Mouse (Mus musculus) hindbrain, embryonic 10.5 days (tissue): ENCODE results near the gene Nbr1. TPM values are rescaled to one million over a fixed set of nuclear protein-coding genes. Genes with fewer than 3 reads are reported as not detected.
A peak's percentile ranks its signal among the peaks of the same experiment; 100 is the strongest.

ENCODE experiments used
- DNase-seq: peaks from one replicate; pipeline ENCODE4 v3.0.0-alpha.2; 2017; ENCODE audit warnings: low spot score
- H3K27ac ChIP-seq: fragments of 300-500 bp; sonication (generic); 2 replicates; pipeline ENCODE4 v1.5.1; 2016; ENCODE audit warnings: mild to moderate bottlenecking, moderate library complexity
- H3K27me3 ChIP-seq: fragments of 300-500 bp; sonication (generic); 2 replicates; pipeline ENCODE4 v1.6.1; 2016; ENCODE audit warnings: mild to moderate bottlenecking; ENCODE audit not compliant: poor library complexity, insufficient read depth, severe bottlenecking
- H3K36me3 ChIP-seq: fragments of 300-500 bp; sonication (generic); 2 replicates; pipeline ENCODE4 v1.6.1; 2016; ENCODE audit warnings: mild to moderate bottlenecking, moderate library complexity
- H3K4me1 ChIP-seq: fragments of 300-500 bp; sonication (generic); replicated peaks from 2 replicates; pipeline ENCODE4 v1.6.1; 2016; ENCODE audit warnings: mild to moderate bottlenecking
- H3K4me3 ChIP-seq: fragments of 300-500 bp; sonication (generic); 2 replicates; pipeline ENCODE4 v1.5.1; 2016; ENCODE audit warnings: mild to moderate bottlenecking, moderate library complexity
- H3K9me3 ChIP-seq: fragments of 300-500 bp; sonication (generic); 2 replicates; pipeline ENCODE4 v1.6.1; 2016; ENCODE audit warnings: mild to moderate bottlenecking, moderate library complexity
- WGBS: fragments of 180-500 bp; shearing (Covaris S2); methylation state at CpG from one replicate; pipeline ENCODE4 v1.1.7; 2016; 5-methylcytosine and 5-hydroxymethylcytosine counted together
- polyA plus RNA-seq: library from polyadenylated mRNA; unstranded; fragments of >200 nt; fragmentation: Nextera tagmentation; extraction: Ambion mirVana; gene quantifications from 2 replicates; pipeline ENCODE4 v1.2.1, GENCODE M21; 2016

Nbr1 gene
- polyA plus RNA-seq = 71.0 and 81.8 TPM in 2 replicates

DNA sequence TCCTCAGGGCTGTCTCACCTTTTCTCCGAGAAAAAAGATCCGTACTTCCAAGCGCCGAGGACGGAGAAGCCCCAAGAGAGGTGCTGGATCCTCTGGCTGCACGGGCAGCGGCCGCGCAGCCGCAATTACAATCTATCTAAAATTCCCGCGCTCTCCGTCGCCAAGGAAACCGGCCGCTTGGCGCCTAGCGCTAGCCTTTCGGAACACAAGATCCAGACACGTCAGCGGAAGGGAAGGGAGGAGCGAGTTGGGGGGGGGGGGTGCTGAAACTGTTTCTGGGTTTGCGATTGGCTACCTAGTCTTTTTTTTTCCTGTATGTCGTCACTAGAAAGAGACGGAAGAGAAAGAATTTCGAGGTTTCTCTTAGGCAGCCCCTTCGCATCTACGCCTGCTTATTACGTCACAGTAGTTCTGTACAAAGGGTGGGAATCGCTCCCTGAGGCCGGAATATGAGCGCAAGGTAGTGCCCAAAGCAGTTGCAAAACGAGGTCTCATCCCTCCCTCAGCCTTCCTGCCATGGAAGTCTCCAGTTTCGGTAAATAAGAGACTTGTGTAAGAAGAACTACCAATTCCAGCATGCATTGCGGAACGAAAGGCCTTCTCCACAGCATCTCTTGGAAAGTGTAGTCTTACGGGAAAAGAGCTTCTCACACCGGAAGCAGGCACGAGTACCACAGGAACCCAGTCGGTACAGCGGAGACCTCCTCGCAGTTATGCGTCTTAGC, at the start of gene Nbr1, which contains the start of gene Brca1:
Gene Nbr1 (plus strand): TSS at position 399 of the 725 bp plus-strand sequence.
Gene Brca1 (minus strand): TSS at position 205 of the 725 bp plus-strand sequence.
- DNase-seq = peak; percentile 98
- no peaks in the 10 kb centered on the region for H3K9me3 ChIP-seq
- H3K36me3 ChIP-seq = peaks cover 47% of the 10 kb centered on the region
- no peaks in the 10 kb centered on the region for H3K27me3 ChIP-seq
- peaks cover 27% of the 10 kb centered on the region for H3K4me1 ChIP-seq
- H3K4me3 ChIP-seq = peak within 1 kb of the TSS; percentile 85
- under 1% methylated on average over 43 of the region's 43 CpGs for WGBS
- peak within 1 kb of the TSS; percentile 98 for H3K27ac ChIP-seq

DNA sequence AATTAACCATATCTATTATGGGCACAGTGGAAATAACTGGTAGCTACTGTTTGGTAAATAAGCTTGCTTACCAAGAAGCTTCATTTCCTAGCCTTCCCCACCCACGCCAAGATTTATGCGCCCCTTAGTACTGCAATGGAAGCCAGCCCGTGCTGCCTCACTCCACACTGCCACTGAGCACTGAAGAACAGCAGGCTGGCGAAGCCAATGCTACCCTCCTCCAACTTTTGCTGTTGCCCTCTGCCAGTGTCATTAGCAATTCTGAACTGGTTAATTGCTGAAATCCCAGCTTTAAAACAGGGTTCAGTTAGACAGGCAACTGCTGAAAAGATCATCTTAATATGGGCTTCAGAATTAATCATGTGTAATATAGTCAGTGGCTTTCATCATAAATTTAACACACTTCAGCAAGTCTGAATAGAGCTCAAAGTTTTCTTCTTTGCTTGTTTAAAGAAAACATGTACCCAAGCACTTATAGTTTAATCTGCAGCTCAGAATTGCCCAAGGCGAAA, 45.6 kb upstream of the Nbr1 start:
- peaks cover 99% of the 10 kb centered on the region for H3K36me3 ChIP-seq
- H3K4me3 ChIP-seq = no peak overlapping the region
- H3K27me3 ChIP-seq = no peaks in the 10 kb centered on the region
- 90% methylated on average over 5 of the region's 5 CpGs for WGBS
- no peaks in the 10 kb centered on the region for H3K9me3 ChIP-seq
- DNase-seq = no peak
- H3K4me1 ChIP-seq = no peaks in the 10 kb centered on the region
- no peak overlapping the region for H3K27ac ChIP-seq

DNA sequence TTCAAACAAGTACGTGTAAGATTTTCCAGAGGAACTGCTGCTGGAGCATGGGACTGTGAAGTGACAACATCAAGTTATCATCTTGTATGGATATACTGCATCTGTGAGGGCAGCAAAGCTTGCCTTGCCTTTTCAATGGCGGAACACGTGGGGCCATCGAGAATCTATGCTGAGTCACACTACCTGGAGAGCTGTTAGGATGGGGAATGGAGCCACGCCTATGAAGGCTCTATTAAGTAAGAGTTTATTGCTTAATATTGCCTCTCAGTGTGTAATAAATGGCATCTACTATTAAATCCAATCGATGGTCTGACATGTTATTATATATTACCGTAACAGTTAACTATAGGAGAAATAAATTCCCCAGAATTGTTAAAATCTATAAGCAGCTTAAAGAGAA, 44.9 kb upstream of the Nbr1 start:
- no peaks in the 10 kb centered on the region for H3K27me3 ChIP-seq
- WGBS = 93% methylated on average over 7 of the region's 7 CpGs
- no peak overlapping the region for H3K27ac ChIP-seq
- DNase-seq = no peak
- H3K4me1 ChIP-seq = no peaks in the 10 kb centered on the region
- no peaks in the 10 kb centered on the region for H3K9me3 ChIP-seq
- H3K36me3 ChIP-seq = peaks cover 99% of the 10 kb centered on the region
- no peak overlapping the region for H3K4me3 ChIP-seq

DNA sequence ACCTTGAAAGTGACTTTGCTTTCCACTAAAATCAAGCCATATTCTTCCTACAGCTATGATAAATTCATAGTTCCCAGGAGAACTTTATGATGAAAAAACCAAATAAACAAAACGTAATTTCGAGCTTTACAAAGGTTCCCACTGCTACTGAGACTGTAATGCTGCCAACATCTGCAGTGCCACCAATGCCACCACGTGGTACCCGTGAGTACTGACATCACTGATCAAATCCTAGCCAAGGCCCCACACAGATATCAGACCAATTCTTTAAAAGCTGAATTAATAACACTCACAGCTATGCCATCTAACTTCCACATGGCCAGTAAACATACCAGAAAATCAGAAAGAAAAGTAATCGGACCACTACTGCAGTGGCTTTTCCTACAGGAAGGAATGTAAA, 33.0 kb upstream of the Nbr1 start:
- H3K36me3 ChIP-seq = peaks cover 75% of the 10 kb centered on the region
- WGBS = 89% methylated on average over 5 of the region's 5 CpGs
- peaks cover 3% of the 10 kb centered on the region for H3K9me3 ChIP-seq

DNA sequence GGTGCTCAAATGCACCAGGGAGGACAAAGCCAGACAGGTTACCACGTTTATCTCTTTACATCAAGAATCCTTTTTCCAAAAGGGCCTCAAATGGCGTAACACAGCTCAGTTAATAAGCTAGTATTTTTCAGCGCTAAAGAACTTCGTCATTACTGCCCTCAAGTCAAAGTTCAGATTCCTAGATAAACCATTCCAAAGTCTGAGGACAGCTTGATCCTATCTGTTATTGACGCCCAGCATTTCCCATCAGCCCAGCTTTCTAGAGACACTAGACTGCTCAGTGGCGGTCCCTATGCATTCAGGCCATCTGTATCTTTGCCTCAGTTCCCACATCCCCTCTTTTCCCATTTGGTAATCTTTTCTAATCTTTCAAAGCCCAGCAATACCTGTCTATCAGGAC, 32.6 kb upstream of the Nbr1 start:
- H3K27ac ChIP-seq = no peak overlapping the region
- no peaks in the 10 kb centered on the region for H3K4me1 ChIP-seq
- DNase-seq = no peak
- H3K27me3 ChIP-seq = no peaks in the 10 kb centered on the region
- H3K4me3 ChIP-seq = no peak overlapping the region
- 90% methylated on average over 6 of the region's 6 CpGs for WGBS
- peaks cover 75% of the 10 kb centered on the region for H3K36me3 ChIP-seq
- H3K9me3 ChIP-seq = no peaks in the 10 kb centered on the region

More for the DNA sequence above, 33.0 kb upstream of the Nbr1 start:
- no peak overlapping the region for H3K4me3 ChIP-seq
- H3K27ac ChIP-seq = no peak overlapping the region
- H3K27me3 ChIP-seq = no peaks in the 10 kb centered on the region
- DNase-seq = no peak
- H3K4me1 ChIP-seq = no peaks in the 10 kb centered on the region

DNA sequence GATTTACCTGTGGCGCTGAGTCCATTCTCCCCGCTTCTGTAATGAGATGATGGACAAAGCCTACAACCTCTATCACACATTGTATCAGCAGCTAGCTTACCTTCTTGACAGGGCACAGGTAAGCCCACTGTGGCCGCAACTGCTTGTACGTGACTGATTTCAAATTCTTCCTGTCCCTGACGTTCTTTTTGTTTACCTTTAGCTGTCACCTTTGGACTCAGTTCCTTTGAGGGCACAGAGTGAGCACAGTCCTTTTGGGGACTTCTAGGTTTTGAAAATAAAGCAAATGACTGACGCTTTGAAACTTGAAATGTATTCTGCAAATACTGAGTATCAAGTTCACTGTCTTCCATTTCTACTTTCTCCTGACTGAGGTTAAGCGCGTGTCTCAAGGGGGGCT, 27.5 kb upstream of the Nbr1 start:
- WGBS = 93% methylated on average over 8 of the region's 8 CpGs
- no peaks in the 10 kb centered on the region for H3K27me3 ChIP-seq

DNA sequence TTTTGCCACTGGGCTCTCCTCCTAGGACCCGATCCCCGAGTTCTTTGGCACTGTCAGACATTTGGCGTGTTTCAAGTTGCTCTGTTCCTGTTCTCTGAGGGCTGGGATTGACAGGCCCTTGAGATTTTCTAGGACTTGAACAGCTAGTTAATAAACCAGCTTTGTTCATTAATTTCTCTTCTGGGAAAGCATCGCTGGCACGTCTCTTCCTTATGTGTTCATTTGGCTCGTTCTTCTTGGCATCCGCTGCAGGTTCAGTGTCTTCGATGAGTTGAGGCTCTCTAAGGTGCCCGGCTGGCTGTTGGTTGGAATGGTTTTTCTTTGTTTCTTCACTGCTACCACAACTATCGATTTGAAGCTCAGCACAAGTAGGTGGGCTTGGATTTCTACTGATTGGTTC, 26.9 kb upstream of the Nbr1 start:
- no peak for DNase-seq
- no peak overlapping the region for H3K4me3 ChIP-seq
- no peak overlapping the region for H3K27ac ChIP-seq
- 93% methylated on average over 10 of the region's 10 CpGs for WGBS
- no peaks in the 10 kb centered on the region for H3K4me1 ChIP-seq
- H3K36me3 ChIP-seq = peaks cover 78% of the 10 kb centered on the region
- H3K27me3 ChIP-seq = no peaks in the 10 kb centered on the region
- no peaks in the 10 kb centered on the region for H3K9me3 ChIP-seq

More for the DNA sequence above, 27.5 kb upstream of the Nbr1 start:
- Histone ChIP-seq H3K27ac (no peak overlapping the region), H3K36me3 (peaks cover 82% of the 10 kb centered on the region), H3K4me1 (no peaks in the 10 kb centered on the region), H3K4me3 (no peak overlapping the region), H3K9me3 (no peaks in the 10 kb centered on the region)
- no peak for DNase-seq

DNA sequence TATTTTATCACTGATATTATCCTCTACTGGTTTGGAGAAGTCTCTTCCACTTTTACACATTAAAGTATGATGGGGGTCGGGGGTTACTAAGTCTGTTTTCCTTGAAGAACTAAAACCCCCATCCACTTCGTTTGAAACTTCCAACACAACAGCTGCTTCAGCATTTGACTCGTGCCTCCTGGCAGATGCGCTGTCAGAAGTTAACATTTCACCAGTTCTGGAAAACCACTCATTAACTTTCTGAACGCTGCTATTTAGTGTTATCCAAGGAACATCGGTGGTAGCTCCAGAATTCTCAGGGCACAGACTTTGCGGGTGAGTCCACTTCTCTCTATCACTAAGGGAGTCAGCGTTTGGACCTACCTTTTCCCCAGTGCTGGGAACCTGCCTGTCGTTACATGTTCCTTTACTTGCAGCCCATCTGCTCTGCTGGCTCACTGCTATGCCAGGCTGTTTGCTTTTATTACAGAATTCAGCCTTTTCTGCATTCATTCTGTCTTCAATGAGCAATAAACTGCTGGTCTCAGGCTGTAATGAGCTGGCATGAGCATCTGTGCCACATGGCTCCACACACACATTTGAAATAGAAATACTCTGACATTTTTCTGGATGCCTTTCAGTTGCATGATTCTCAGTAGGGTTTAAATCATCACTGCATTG, 25.9 kb upstream of the Nbr1 start:
- H3K4me1 ChIP-seq = no peaks in the 10 kb centered on the region
- peaks cover 88% of the 10 kb centered on the region for H3K36me3 ChIP-seq
- no peaks in the 10 kb centered on the region for H3K27me3 ChIP-seq
- H3K4me3 ChIP-seq = no peak overlapping the region
- no peak overlapping the region for H3K27ac ChIP-seq
- WGBS = 96% methylated on average over 9 of the region's 9 CpGs
- no peak for DNase-seq
- H3K9me3 ChIP-seq = no peaks in the 10 kb centered on the region

DNA sequence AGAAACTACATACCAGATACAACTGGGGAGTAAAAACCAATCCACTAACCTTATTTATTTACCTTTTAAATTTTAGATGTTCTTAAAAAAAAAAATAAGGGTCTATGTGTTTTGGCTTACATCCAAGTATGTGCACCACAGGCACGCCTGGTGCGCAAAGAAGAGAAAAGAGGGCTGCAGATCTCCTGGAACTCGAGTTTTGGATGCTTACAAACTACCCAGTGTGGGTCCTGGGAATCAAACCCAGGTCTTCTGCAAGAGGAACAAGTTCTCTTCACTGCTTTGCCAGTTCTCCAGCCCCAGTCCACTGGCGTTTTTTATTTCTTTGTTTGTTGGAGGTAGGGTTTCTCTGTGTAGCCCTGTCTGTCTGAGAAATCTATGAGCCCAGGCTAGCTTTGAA, 25.3 kb upstream of the Nbr1 start:
- Histone ChIP-seq H3K27me3 (no peaks in the 10 kb centered on the region), H3K4me3 (no peak overlapping the region), H3K4me1 (no peaks in the 10 kb centered on the region), H3K27ac (no peak overlapping the region), H3K9me3 (no peaks in the 10 kb centered on the region), H3K36me3 (peaks cover 94% of the 10 kb centered on the region)
- 92% methylated on average over 4 of the region's 4 CpGs for WGBS
- DNase-seq = no peak

DNA sequence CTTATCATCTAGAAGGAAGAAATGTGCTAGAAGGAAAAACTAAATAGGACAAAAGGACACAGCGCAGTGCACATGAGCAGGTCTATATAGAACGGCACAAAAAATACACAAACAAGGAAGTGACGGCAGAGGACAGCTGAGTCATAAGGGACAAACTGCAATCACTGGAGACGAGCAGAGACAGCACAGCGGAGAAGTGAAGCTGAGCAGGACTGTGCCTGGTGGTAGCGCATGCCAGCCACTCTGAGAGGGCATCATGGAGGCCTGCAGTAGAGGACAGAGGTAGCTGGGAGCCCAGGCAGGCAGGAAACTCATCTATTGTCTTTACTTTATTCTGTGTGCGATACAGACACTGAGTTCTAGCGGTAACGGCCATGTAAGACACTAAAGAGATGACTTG, 8.4 kb upstream of the Nbr1 start:
- 93% methylated on average over 9 of the region's 9 CpGs for WGBS
- DNase-seq = no peak
- H3K4me1 ChIP-seq = peaks cover 7% of the 10 kb centered on the region; the same call in 1 of the 2 replicates
- H3K36me3 ChIP-seq = peaks cover 87% of the 10 kb centered on the region
- no peak overlapping the region for H3K4me3 ChIP-seq
- H3K27ac ChIP-seq = no peak overlapping the region
- no peaks in the 10 kb centered on the region for H3K27me3 ChIP-seq
- H3K9me3 ChIP-seq = no peaks in the 10 kb centered on the region

DNA sequence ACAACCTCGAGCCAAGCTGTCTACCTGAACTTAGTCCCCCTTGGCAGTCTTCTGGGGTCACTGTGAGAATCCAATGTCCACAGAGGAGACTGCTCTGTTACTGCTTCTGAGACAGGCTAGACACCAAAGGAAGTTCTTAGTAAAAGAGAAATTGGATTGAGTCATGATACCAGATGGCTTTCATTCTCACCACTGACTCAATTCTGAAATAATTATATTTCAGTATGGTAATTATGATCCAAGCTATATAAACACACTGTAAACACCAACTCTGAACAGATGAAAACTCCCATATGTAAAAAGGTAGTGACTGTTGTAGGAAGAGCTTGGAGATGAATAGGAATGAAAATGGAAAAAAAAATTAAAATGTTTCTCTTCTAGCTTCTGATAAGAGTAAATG, 7.8 kb upstream of the Nbr1 start:
- Histone ChIP-seq H3K4me1 (peaks cover 7% of the 10 kb centered on the region; the same call in 1 of the 2 replicates), H3K27ac (no peak overlapping the region; the same call in 1 of the 2 replicates), H3K36me3 (peaks cover 87% of the 10 kb centered on the region), H3K9me3 (no peaks in the 10 kb centered on the region), H3K27me3 (no peaks in the 10 kb centered on the region), H3K4me3 (no peak overlapping the region)
- 89% methylated on average over 1 of the region's 1 CpGs for WGBS
- DNase-seq = no peak

DNA sequence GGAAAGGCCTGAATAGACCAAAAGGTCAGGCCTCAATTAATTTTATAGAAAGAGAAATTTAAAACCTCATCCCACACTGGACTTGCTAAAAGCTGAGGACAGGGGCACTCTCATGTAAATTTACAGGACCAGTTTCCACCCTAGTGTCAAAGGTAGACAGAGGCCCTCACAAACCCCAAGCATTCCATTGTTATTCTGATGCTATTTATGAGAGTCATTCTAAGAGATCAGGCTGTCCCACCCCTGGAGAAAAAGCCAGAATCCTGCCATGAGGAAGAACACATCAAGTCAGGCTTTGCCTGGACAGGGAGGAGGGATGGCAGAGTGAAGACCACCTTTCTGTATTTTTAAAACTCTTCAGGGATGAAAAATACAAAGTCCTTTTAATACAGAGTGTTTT, 3.4 kb upstream of the Nbr1 start:
- Histone ChIP-seq H3K4me3 (no peak overlapping the region), H3K4me1 (peaks cover 15% of the 10 kb centered on the region), H3K27me3 (no peaks in the 10 kb centered on the region), H3K27ac (no peak overlapping the region), H3K36me3 (peaks cover 60% of the 10 kb centered on the region), H3K9me3 (no peaks in the 10 kb centered on the region)
- DNase-seq = no peak
